Mouse (Mus musculus) olfactory bulb, adult 2 months (tissue): ENCODE data around the gene Gpr89.

Source experiments
- CTCF ChIP-seq: fragments of 200-500 bp; IDR thresholded peaks from 2 replicates; pipeline ENCODE4 v1.5.1; 2012; ENCODE audit warnings: low read depth, mild to moderate bottlenecking, low read length, moderate library complexity; ENCODE audit not compliant: insufficient read depth
- POLR2A ChIP-seq: fragments of 200-500 bp; IDR thresholded peaks from 2 replicates; pipeline ENCODE4 v1.6.1; 2012; ENCODE audit warnings: mild to moderate bottlenecking, low read depth, low read length, moderate library complexity; ENCODE audit not compliant: insufficient read depth

DNA sequence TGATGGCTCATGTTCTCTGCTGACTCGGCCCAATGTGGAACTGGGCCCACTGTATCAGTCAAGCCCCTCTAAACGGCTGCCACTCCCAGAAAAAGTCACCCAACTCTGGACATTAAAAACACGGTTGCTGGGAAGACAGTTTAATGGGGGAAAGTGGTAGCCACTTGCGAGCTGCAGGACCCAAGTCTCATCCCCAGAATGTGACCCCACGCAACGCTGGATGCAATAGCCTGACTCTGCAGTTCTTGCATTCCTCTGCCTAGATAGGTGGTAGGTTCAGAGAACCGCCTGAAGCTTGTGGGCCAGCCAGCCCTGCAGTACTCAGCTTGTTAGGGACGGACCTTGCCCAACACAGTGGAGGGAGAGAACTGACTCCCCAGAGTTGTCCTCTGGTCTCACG is 25.6 kb downstream of the Gpr89 start:
- TF ChIP-seq POLR2A (no peak), CTCF (no peak)
